Mouse (Mus musculus) layer of hippocampus, adult 11-12 months (tissue): ENCODE results near the gene Rps6kb2.

Experiments
- DNase-seq: peaks from one replicate; pipeline ENCODE4 v3.0.0; 2022; ENCODE audit warnings: low spot score

Rps6kb2 gene

GRCm38 (mm10) chr19:4117006-4117405 is 46.1 kb downstream of the Rps6kb2 start:
- DNase-seq = no peak

- no peak for DNase-seq
Observed at GRCm38 (mm10) chr19:4115816-4116215, 47.3 kb downstream of the Rps6kb2 start.

- DNase-seq = no peak
Observed at GRCm38 (mm10) chr19:4115144-4115543, 48.0 kb downstream of the Rps6kb2 start.

- DNase-seq = no peak
Observed at GRCm38 (mm10) chr19:4114551-4114950, 48.6 kb downstream of the Rps6kb2 start.

GRCm38 (mm10) chr19:4113806-4114230 is 49.3 kb downstream of the Rps6kb2 start:
- no peak for DNase-seq

- peak; percentile 89 for DNase-seq
Observed at GRCm38 (mm10) chr19:4113186-4113805, 49.9 kb downstream of the Rps6kb2 start.

GRCm38 (mm10) chr19:4112063-4112960 is 50.8 kb downstream of the Rps6kb2 start:
- DNase-seq = no peak

GRCm38 (mm10) chr19:4108535-4108934 is 54.6 kb downstream of the Rps6kb2 start:
- no peak for DNase-seq

GRCm38 (mm10) chr19:4106654-4107053 is 56.5 kb downstream of the Rps6kb2 start:
- DNase-seq = no peak

GRCm38 (mm10) chr19:4104675-4105194 is 58.4 kb downstream of the Rps6kb2 start:
- no peak for DNase-seq
